Mouse (Mus musculus) lung, adult 2 months (tissue): ENCODE measurements around the gene Hoxb2. TPM values are rescaled to one million over a fixed set of nuclear protein-coding genes. Genes with fewer than 3 reads are reported as not detected.

Experiments
- DNase-seq: peaks from one replicate; pipeline ENCODE4 v3.0.0; 2022
- H3K4me1 ChIP-seq: fragments of 200-500 bp; 2 replicates; pipeline ENCODE4 v1.6.1; 2011; ENCODE audit warnings: low read length; ENCODE audit not compliant: control insufficient read depth, insufficient read depth
- H3K4me3 ChIP-seq: fragments of 200-500 bp; replicated peaks from 2 replicates; pipeline ENCODE3; 2011; ENCODE audit warnings: low read depth, mild to moderate bottlenecking, control low read depth, low read length; ENCODE audit errors: extremely low read depth
- CTCF ChIP-seq: fragments of 200-500 bp; IDR thresholded peaks from 2 replicates; pipeline ENCODE4 v1.5.1; 2011; ENCODE audit warnings: mild to moderate bottlenecking, low read length, control low read depth; ENCODE audit not compliant: insufficient read depth
- POLR2A ChIP-seq: fragments of 200-500 bp; IDR thresholded peaks from 2 replicates; pipeline ENCODE4 v1.6.1; 2011; ENCODE audit warnings: low read depth, mild to moderate bottlenecking, control low read depth, low read length, borderline replicate concordance; ENCODE audit errors: extremely low read depth
- WGBS: fragments of 180-500 bp; shearing (Covaris S2); methylation state at CpG from one replicate; pipeline ENCODE4 v1.1.7; 2018; 5-methylcytosine and 5-hydroxymethylcytosine counted together
- polyA plus RNA-seq: library from polyadenylated mRNA; depleted of rRNA; stranded (reverse); fragments of >200 nt; gene quantifications from 2 replicates; pipeline ENCODE4 v1.2.3, GENCODE M21; 2012

Gene Hoxb2
- polyA plus RNA-seq, 1 experiment = 19.7 TPM

- no peak for TF ChIP-seq POLR2A
- no peak for TF ChIP-seq CTCF
- no peaks in the 10 kb centered on the region for H3K4me1 ChIP-seq
- DNase-seq = no peak
- WGBS = 34% methylated on average over 17 of the region's 17 CpGs
- peak overlapping the region; percentile 50 for H3K4me3 ChIP-seq
These were observed 16.9 kb upstream of the Hoxb2 start for GRCm38 (mm10) chr11:96333241-96334001.

- WGBS = 55% methylated on average over 2 of the region's 2 CpGs
- no peaks in the 10 kb centered on the region for H3K4me1 ChIP-seq
- TF ChIP-seq CTCF (no peak), POLR2A (no peak)
- no peak overlapping the region for H3K4me3 ChIP-seq
- no peak for DNase-seq
These were observed 16.3 kb upstream of the Hoxb2 start for GRCm38 (mm10) chr11:96334002-96334364.

GRCm38 (mm10) chr11:96334998-96335397 is 15.3 kb upstream of the Hoxb2 start:
- no peaks in the 10 kb centered on the region for H3K4me1 ChIP-seq
- H3K4me3 ChIP-seq = no peak overlapping the region
- TF ChIP-seq CTCF (no peak), POLR2A (no peak)
- DNase-seq = no peak
- 46% methylated on average over 3 of the region's 3 CpGs for WGBS

- 53% methylated on average over 2 of the region's 2 CpGs for WGBS
- TF ChIP-seq CTCF (no peak), POLR2A (no peak)
- no peaks in the 10 kb centered on the region for H3K4me1 ChIP-seq
- DNase-seq = no peak
- H3K4me3 ChIP-seq = no peak overlapping the region
These were observed 13.7 kb upstream of the Hoxb2 start for GRCm38 (mm10) chr11:96336597-96336996.

- no peaks in the 10 kb centered on the region for H3K4me1 ChIP-seq
- WGBS = 60% methylated on average over 6 of the region's 6 CpGs
- no peak overlapping the region for H3K4me3 ChIP-seq
- DNase-seq = no peak
- TF ChIP-seq POLR2A (no peak), CTCF (no peak)
These were observed 13.3 kb upstream of the Hoxb2 start for GRCm38 (mm10) chr11:96337026-96337425.

- Histone ChIP-seq H3K4me1 (no peaks in the 10 kb centered on the region), H3K4me3 (no peak overlapping the region)
- TF ChIP-seq CTCF (no peak), POLR2A (no peak)
- DNase-seq = no peak
- 74% methylated on average over 7 of the region's 7 CpGs for WGBS
These were observed 11.1 kb upstream of the Hoxb2 start for GRCm38 (mm10) chr11:96338957-96339855.

- no peak for TF ChIP-seq CTCF
- no peak for TF ChIP-seq POLR2A
- Histone ChIP-seq H3K4me3 (peak overlapping the region; percentile 59), H3K4me1 (0 out of 2 replicates have a peak, but pooled peaks cover 2% of the 10 kb centered on the region)
- 4% methylated on average over 30 of the region's 36 CpGs for WGBS
- DNase-seq = no peak
These were observed 9.5 kb upstream of the Hoxb2 start for GRCm38 (mm10) chr11:96340698-96341365.

GRCm38 (mm10) chr11:96341701-96342575 is 8.4 kb upstream of the Hoxb2 start:
- peak; percentile 46 for DNase-seq
- H3K4me3 ChIP-seq = peak overlapping the region; percentile 60
- 29% methylated on average over 40 of the region's 40 CpGs for WGBS
- TF ChIP-seq POLR2A (0 out of 2 replicates have a peak, but pooled peaks have one; percentile 11), CTCF (0 out of 2 replicates have a peak, but pooled peaks have one; percentile 0)
- 0 out of 2 replicates have a peak, but pooled peaks cover 2% of the 10 kb centered on the region for H3K4me1 ChIP-seq

GRCm38 (mm10) chr11:96342576-96342930 is 7.8 kb upstream of the Hoxb2 start:
- DNase-seq = no peak
- 47% methylated on average over 4 of the region's 4 CpGs for WGBS
- no peak for TF ChIP-seq POLR2A
- no peak for TF ChIP-seq CTCF
- H3K4me1 ChIP-seq = 0 out of 2 replicates have a peak, but pooled peaks cover 2% of the 10 kb centered on the region
- H3K4me3 ChIP-seq = no peak overlapping the region
